Mouse (Mus musculus) layer of hippocampus, adult 2 months (tissue): ENCODE measurements around the gene Vcp. TPM values are rescaled to one million over a fixed set of nuclear protein-coding genes. Genes with fewer than 3 reads are reported as not detected.

Source experiments
- DNase-seq, 2 experiments: peaks; one replicate each; pipeline ENCODE4 v3.0.0; 2022; ENCODE audit warnings: low spot score in 2 of 2
- H3K27ac ChIP-seq: fragments of 200-600 bp; 2 replicates; pipeline ENCODE4 v1.8.1; 2022
- H3K4me3 ChIP-seq: fragments of 200-600 bp; 2 replicates; pipeline ENCODE4 v1.8.1; 2022; ENCODE audit warnings: mild to moderate bottlenecking
- CTCF ChIP-seq: fragments of 200-600 bp; conservative IDR thresholded peaks from 2 replicates; pipeline ENCODE4 v1.8.1; 2022; ENCODE audit warnings: antibody characterized with exemption, mild to moderate bottlenecking, moderate library complexity
- total RNA-seq, 2 experiments: library from RNA; stranded (reverse); gene quantifications; 2 replicates each; pipeline ENCODE4 v1.2.3; 2021

The Vcp gene
- total RNA-seq, 2 experiments from 2014 or later = 171 to 184 TPM

DNA sequence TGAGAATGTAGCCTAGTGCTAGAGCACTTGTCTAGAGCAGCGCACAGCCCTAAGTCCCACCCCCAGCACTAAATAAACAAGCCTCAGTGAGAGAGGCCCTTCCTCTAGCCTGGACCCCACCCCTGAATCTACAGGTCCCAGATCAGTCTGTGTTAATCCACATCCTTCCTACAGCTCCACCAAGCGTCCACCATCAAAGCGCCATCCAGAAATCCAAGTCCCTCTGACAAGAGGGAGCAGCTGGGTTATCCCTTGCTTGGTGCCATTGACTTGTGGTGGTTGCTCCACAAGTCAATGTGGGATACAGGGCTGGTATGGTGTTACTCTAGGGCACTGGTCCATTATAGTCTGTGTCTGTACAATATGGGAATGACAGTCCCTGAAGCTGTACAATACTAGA lies 45.1 kb downstream of the Vcp start:
- TF ChIP-seq CTCF = peak; percentile 52
- DNase-seq = no peak
- H3K4me3 ChIP-seq = no peak overlapping the region; the same call in 1 of the 2 replicates
- peak overlapping the region; percentile 96; the same call in 1 of the 2 replicates for H3K27ac ChIP-seq

GRCm38 (mm10) chr4:42954297-42954696 lies 46.0 kb downstream of the Vcp start:
- peak; percentile 89 for TF ChIP-seq CTCF
- Histone ChIP-seq H3K27ac (peak overlapping the region; percentile 96), H3K4me3 (peak overlapping the region; percentile 36)
- peak; percentile 79 to 86 for DNase-seq

DNA sequence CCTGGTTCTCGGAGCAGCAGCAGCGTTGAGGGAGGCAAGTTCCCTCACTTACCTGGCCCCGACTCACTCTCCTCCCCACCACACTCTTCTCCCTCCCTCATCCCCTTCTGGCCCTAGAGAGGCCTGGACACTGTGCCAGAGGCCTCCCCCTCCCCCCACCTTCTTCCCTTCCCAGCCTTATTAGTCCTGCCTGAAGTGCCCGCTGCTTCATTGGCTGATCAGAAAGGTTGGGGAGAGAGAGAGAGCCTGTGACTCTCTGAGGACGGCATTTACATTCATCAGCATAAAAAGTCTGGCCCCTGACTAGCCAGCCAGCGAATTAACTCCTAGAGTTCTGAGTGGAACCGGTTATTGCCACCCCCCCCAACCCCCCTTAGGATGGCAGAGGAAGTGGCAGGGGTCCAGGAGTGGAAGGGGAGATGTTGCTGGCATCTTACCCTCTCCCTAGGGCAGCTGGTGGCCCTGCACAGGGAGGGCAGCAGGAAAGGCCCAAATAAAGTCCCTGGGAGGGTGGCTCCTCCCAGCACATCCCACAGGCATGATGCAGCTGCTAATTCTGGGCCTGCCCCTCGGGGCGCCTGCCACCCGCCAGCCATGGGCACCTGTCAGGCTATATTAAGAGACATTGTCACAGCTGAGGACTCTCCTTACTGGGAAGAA lies 46.7 kb downstream of the Vcp start:
- DNase-seq = no peak
- peak overlapping the region; percentile 63 for H3K4me3 ChIP-seq
- peak overlapping the region; percentile 96 for H3K27ac ChIP-seq
- TF ChIP-seq CTCF = no peak

DNA sequence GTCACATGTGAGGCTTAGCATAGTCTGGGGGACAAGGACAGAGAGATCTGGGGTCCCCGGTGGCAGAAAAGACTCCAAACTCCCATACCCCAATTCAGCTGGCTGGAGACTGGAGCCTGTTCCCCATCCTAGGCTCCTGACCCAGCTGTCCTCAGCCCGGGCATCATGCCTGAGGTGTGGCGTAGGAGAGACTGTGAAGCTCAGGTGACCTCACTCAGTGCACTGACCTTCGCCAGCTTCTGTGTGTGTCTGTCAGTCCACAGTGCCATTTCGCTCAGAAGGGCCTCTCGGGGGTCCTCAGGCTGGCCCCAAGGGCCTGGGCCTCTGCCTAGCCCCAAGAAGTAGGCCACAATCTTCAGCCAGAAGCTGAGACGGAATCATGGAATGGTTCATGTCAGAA lies 47.7 kb downstream of the Vcp start:
- TF ChIP-seq CTCF = no peak
- DNase-seq = no peak
- Histone ChIP-seq H3K27ac (peak overlapping the region; percentile 96), H3K4me3 (peak overlapping the region; percentile 63)

DNA sequence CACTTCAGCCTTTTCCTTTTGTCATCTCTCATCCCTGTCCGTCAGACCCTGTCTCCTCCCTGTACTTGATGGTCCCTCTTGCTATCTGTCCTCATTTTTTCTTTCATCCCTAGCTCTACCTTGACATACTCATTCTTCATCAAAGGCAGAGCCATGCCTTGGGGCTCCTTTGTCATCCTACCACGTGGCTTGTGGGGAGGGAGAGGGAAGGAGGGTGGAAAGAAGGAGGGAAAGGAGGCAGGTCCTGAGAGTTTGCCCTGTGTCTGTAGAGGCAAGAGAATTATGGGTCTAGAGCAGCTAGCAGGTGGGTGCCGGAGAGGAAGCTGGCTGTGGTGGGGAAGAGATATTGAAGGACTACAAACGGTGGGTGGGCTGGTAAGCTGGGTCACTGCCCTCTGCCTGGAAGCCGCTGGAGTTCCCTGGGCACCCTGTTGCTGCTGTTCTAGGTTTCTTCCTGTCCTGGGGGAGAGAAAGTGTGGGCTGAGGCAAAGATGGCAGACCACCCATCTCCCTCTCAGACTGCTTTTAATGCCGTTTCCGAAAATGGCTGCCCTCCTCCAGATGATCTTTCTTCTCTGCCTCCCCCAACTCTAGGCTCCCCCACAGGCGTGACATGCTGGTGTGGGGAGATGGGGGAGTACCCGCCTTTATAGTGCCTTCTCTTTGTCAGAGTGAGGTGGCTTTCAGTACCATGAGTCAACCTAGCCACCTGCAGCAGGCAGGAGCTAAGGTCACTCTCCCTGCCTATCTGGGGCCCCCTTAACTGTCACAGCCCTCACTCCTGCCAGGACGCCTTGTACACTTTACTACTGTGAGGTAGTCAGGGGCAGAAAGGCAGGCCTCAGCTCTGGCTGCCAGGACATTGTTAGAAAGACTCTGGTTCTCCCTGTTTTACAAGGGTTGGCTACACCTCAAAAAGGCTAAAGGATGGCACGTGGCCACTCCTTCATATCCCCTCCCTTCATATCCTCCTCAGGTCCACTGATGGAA lies 48.8 kb downstream of the Vcp start:
- no peak for TF ChIP-seq CTCF
- no peak for DNase-seq

DNA sequence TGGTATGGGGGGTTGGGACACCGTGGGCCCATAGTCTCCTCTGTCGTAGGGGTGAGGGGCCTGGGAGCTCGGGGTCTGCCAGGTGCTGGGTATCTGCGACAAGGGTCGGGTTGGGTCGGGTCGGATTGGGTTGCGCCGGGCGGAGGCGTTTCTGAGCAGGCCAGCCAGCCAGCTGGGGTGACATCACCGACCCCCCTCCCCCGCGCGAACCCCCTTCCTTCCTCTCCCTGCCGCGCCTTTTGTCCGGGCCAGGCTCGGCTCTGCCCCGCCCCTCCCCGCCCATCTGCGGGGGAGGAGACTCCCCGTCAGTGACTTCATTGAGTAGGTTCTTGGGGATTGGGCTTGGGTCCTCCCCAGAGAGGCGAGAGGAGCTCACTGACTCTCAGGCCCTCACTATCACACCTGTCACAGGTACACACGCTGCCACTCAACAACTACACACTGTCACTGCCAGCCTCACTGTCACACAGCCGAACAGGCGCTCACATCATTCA lies 50.2 kb downstream of the Vcp start:
- TF ChIP-seq CTCF = no peak
- Histone ChIP-seq H3K4me3 (peak overlapping the region; percentile 63), H3K27ac (peak overlapping the region; percentile 96)
- DNase-seq = peak; percentile 88 to 90

More for the DNA sequence above, 48.8 kb downstream of the Vcp start:
- H3K27ac ChIP-seq = peak overlapping the region; percentile 96
- H3K4me3 ChIP-seq = peak overlapping the region; percentile 63

DNA sequence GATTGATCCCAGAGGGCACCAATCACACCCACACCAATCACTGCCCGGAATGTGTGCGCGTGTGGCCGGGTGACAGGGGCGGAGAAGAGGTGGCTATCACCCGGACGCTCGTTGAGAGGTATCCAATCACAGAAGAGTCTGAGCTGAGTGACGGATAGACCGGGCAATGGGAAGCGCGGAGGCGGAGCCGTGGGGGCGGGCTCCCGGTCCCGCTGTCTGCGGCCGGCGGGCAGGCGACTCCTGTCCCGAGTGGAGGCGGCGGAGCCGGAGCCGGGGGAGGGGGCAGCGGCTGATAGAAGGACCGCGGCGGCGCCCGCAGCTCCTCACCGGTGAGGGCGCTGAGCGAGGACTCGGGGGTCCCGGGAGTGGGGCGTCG lies 50.6 kb downstream of the Vcp start, which contains the start of gene Dnajb5:
Dnajb5 (plus strand) TSS at position 139 of the 376 bp plus-strand sequence.
- Histone ChIP-seq H3K27ac (peak within 1 kb of the TSS; percentile 96), H3K4me3 (peak within 1 kb of the TSS; percentile 63)
- DNase-seq = peak; percentile 97 to 99
- no peak for TF ChIP-seq CTCF

GRCm38 (mm10) chr4:42949051-42949675 lies 51.1 kb downstream of the Vcp start:
- peak overlapping the region; percentile 96 for H3K27ac ChIP-seq
- DNase-seq = no peak
- H3K4me3 ChIP-seq = peak overlapping the region; percentile 63
- no peak for TF ChIP-seq CTCF

DNA sequence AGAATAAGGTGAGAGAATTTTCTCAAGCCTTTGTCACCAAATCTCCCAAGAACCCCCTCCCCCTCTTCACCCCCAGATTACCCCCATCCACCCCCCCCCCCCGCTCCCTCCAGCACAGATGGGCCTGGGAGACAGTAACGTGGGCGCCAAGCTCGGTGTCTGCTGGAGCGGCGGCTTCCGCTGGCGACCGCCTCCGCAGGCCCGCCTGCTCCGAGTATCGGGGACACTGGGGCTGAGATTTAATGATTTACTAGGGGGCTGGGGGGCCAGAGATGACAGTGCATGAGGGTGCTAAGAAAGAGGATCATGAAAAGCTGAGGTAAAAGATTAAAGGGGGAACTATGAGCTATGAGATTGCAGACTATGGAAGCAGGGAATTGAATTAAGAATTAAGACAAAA lies 51.8 kb downstream of the Vcp start:
- H3K27ac ChIP-seq = peak overlapping the region; percentile 97
- no peak for TF ChIP-seq CTCF
- peak overlapping the region; percentile 63 for H3K4me3 ChIP-seq
- peak in 1 of 2 experiments; percentile 72 for DNase-seq

DNA sequence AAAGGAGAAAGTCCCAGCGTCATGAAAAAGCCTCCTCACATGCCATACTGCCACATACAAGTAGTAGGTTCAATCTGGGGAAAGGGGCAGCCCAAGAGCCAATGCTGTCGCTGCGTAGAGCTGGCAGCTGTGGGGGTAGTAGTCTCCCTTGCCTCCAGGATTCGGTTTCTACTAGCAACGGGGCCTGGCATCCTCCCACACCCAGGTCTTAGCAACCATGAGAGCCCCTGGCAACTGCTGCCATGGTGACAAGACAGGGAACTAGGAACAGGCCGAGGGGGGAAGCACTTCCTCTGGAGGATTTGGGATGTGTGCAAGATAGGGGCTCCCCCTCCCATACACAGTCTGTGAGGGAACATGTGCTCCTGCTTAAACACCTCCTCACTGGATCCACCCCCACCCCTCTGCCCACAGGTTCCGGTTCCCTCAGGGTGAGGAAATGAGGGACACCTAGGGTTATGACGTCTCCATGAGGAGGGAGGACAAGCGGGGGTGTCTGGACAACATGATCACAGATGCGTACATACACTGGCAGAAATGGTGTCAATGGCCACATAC lies 53.5 kb downstream of the Vcp start:
- Histone ChIP-seq H3K27ac (peak overlapping the region; percentile 97), H3K4me3 (peak overlapping the region; percentile 23; the same call in 1 of the 2 replicates)
- no peak for TF ChIP-seq CTCF
- DNase-seq = peak; percentile 92 to 98

DNA sequence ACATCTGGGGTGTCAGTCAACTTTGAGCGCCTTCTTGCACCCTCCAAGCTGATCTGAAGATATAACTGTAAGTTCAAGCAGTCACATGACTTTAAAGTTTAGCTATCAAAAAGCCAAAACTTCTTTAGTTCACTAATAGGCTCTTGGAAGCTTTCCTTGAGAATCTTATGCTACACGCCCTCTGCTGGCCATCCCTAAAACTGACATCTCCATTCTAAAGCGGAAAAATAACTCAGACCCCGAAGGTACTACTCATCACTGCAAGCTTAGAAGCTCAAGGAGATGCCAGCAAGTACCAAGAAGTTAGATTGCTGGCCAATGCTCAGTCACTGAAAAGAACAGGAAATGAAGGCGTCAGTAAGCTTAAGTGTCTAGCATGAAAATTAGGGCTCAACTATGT lies 54.4 kb downstream of the Vcp start:
- H3K4me3 ChIP-seq = peak overlapping the region; percentile 23; the same call in 1 of the 2 replicates
- peak in 1 of 2 experiments; percentile 80 for DNase-seq
- TF ChIP-seq CTCF = peak; percentile 87
- H3K27ac ChIP-seq = peak overlapping the region; percentile 97

- peak overlapping the region; percentile 97 for H3K27ac ChIP-seq
- H3K4me3 ChIP-seq = no peak overlapping the region
- DNase-seq = no peak
- TF ChIP-seq CTCF = no peak
Measured at GRCm38 (mm10) chr4:42945445-42945844, 54.9 kb downstream of the Vcp start.
